Mouse (Mus musculus): ENCODE results near the gene Esrrb. TPM values are rescaled to one million over a fixed set of nuclear protein-coding genes. Genes with fewer than 3 reads are reported as not detected.

The Esrrb gene
- polyA plus RNA-seq, 2 experiments: 0.61 to 1.8 TPM

GRCm38 (mm10) chr12:86431671-86432070 lies 70.8 kb downstream of the Esrrb start:
- TF ChIP-seq POLR2A (IDR thresholded peaks at IDR 0.05; ENCODE audit: borderline replicate concordance, extremely low read depth, insufficient read depth, insufficient read length): no peak
- H3K36me3 ChIP-seq (ENCODE audit: control insufficient read depth, insufficient read depth, low read length): no peaks in the 10 kb centered on the region
- DNase-seq (ENCODE audit: low spot score): no peak
- WGBS: 82% methylated on average over 5 of the region's 5 CpGs
- no peak overlapping the region for H3K4me3 ChIP-seq (replicated peaks; ENCODE audit: low read length)
- no peak for ATAC-seq (ENCODE audit: low FRiP score, low read depth)
- peaks cover 5% of the 10 kb centered on the region; the same call in 1 of the 2 replicates for H3K4me1 ChIP-seq (ENCODE audit: control insufficient read depth, insufficient read depth, low read length)
- no peak overlapping the region for H3K27ac ChIP-seq (replicated peaks; ENCODE audit: low read depth, low read length)
- H3K4me2 ChIP-seq (replicated peaks; ENCODE audit: low read depth, low read length, severe bottlenecking): no peak overlapping the region
- no peaks in the 10 kb centered on the region for H3K27me3 ChIP-seq (ENCODE audit: control insufficient read depth, insufficient read depth, low read length)
- no peak overlapping the region for H3K9ac ChIP-seq (ENCODE audit: low read depth, low read length, severe bottlenecking)
- no peaks in the 10 kb centered on the region for H3K9me3 ChIP-seq (ENCODE audit: control insufficient read depth, low read length)

- TF ChIP-seq POLR2A (IDR thresholded peaks at IDR 0.05; ENCODE audit: borderline replicate concordance, extremely low read depth, insufficient read depth, insufficient read length): no peak
- peak; percentile 63; the same call in 1 of the 2 replicates for ATAC-seq (ENCODE audit: low FRiP score, low read depth)
- H3K9me3 ChIP-seq (ENCODE audit: control insufficient read depth, low read length): no peaks in the 10 kb centered on the region
- 0 out of 2 replicates have a peak overlapping the region, but pooled peaks have one; percentile 4 for H3K4me3 ChIP-seq (replicated peaks; ENCODE audit: low read length)
- H3K36me3 ChIP-seq (ENCODE audit: control insufficient read depth, insufficient read depth, low read length): no peaks in the 10 kb centered on the region
- WGBS: 1% methylated on average over 9 of the region's 13 CpGs
- no peak overlapping the region for H3K27ac ChIP-seq (replicated peaks; ENCODE audit: low read depth, low read length)
- DNase-seq (ENCODE audit: low spot score): peak; percentile 82
- H3K4me1 ChIP-seq (ENCODE audit: control insufficient read depth, insufficient read depth, low read length): peaks cover 5% of the 10 kb centered on the region; the same call in 1 of the 2 replicates
- peak overlapping the region; percentile 31; the same call in 1 of the 2 replicates for H3K9ac ChIP-seq (ENCODE audit: low read depth, low read length, severe bottlenecking)
- H3K4me2 ChIP-seq (replicated peaks; ENCODE audit: low read depth, low read length, severe bottlenecking): peak overlapping the region; percentile 37
- no peaks in the 10 kb centered on the region for H3K27me3 ChIP-seq (ENCODE audit: control insufficient read depth, insufficient read depth, low read length)
These were observed 72.5 kb downstream of the Esrrb start for GRCm38 (mm10) chr12:86433371-86433821.

GRCm38 (mm10) chr12:86435651-86436050 lies 74.7 kb downstream of the Esrrb start:
- no peaks in the 10 kb centered on the region for H3K9me3 ChIP-seq (ENCODE audit: control insufficient read depth, low read length)
- WGBS: 79% methylated on average over 13 of the region's 13 CpGs

GRCm38 (mm10) chr12:86450848-86451247 lies 89.9 kb downstream of the Esrrb start:
- WGBS: 77% methylated on average over 5 of the region's 5 CpGs
- no peaks in the 10 kb centered on the region for H3K9me3 ChIP-seq (ENCODE audit: control insufficient read depth, low read length)
- no peak for DNase-seq (ENCODE audit: low spot score)
- H3K27ac ChIP-seq (replicated peaks; ENCODE audit: low read depth, low read length): no peak overlapping the region
- no peak for TF ChIP-seq POLR2A (IDR thresholded peaks at IDR 0.05; ENCODE audit: borderline replicate concordance, extremely low read depth, insufficient read depth, insufficient read length)
- H3K4me2 ChIP-seq (replicated peaks; ENCODE audit: low read depth, low read length, severe bottlenecking): no peak overlapping the region
- no peak for ATAC-seq (ENCODE audit: low FRiP score, low read depth)
- H3K4me1 ChIP-seq (ENCODE audit: control insufficient read depth, insufficient read depth, low read length): no peaks in the 10 kb centered on the region
- no peaks in the 10 kb centered on the region for H3K27me3 ChIP-seq (ENCODE audit: control insufficient read depth, insufficient read depth, low read length)
- H3K4me3 ChIP-seq (replicated peaks; ENCODE audit: low read length): no peak overlapping the region
- no peak overlapping the region for H3K9ac ChIP-seq (ENCODE audit: low read depth, low read length, severe bottlenecking)
- no peaks in the 10 kb centered on the region for H3K36me3 ChIP-seq (ENCODE audit: control insufficient read depth, insufficient read depth, low read length)

More at GRCm38 (mm10) chr12:86435651-86436050, 74.7 kb downstream of the Esrrb start:
- Histone ChIP-seq H3K4me1 (ENCODE audit: control insufficient read depth, insufficient read depth, low read length) (peaks cover 5% of the 10 kb centered on the region; the same call in 1 of the 2 replicates), H3K27ac (replicated peaks; ENCODE audit: low read depth, low read length) (no peak overlapping the region), H3K36me3 (ENCODE audit: control insufficient read depth, insufficient read depth, low read length) (no peaks in the 10 kb centered on the region), H3K9ac (ENCODE audit: low read depth, low read length, severe bottlenecking) (no peak overlapping the region), H3K4me2 (replicated peaks; ENCODE audit: low read depth, low read length, severe bottlenecking) (no peak overlapping the region), H3K4me3 (replicated peaks; ENCODE audit: low read length) (no peak overlapping the region), H3K27me3 (ENCODE audit: control insufficient read depth, insufficient read depth, low read length) (no peaks in the 10 kb centered on the region)
- DNase-seq (ENCODE audit: low spot score) (no peak), ATAC-seq (ENCODE audit: low FRiP score, low read depth) (no peak)
- no peak for TF ChIP-seq POLR2A (IDR thresholded peaks at IDR 0.05; ENCODE audit: borderline replicate concordance, extremely low read depth, insufficient read depth, insufficient read length)

- ATAC-seq (ENCODE audit: low FRiP score, low read depth): no peak
- no peaks in the 10 kb centered on the region for H3K36me3 ChIP-seq (ENCODE audit: control insufficient read depth, insufficient read depth, low read length)
- H3K27me3 ChIP-seq (ENCODE audit: control insufficient read depth, insufficient read depth, low read length): no peaks in the 10 kb centered on the region
- no peak for TF ChIP-seq POLR2A (IDR thresholded peaks at IDR 0.05; ENCODE audit: borderline replicate concordance, extremely low read depth, insufficient read depth, insufficient read length)
- no peak overlapping the region for H3K9ac ChIP-seq (ENCODE audit: low read depth, low read length, severe bottlenecking)
- no peak overlapping the region for H3K4me3 ChIP-seq (replicated peaks; ENCODE audit: low read length)
- WGBS: 59% methylated on average over 1 of the region's 1 CpGs
- no peaks in the 10 kb centered on the region for H3K4me1 ChIP-seq (ENCODE audit: control insufficient read depth, insufficient read depth, low read length)
- no peak overlapping the region for H3K4me2 ChIP-seq (replicated peaks; ENCODE audit: low read depth, low read length, severe bottlenecking)
- DNase-seq (ENCODE audit: low spot score): no peak
- no peak overlapping the region for H3K27ac ChIP-seq (replicated peaks; ENCODE audit: low read depth, low read length)
- no peaks in the 10 kb centered on the region for H3K9me3 ChIP-seq (ENCODE audit: control insufficient read depth, low read length)
These were observed 94.1 kb downstream of the Esrrb start for GRCm38 (mm10) chr12:86455009-86455408.
